Mouse (Mus musculus) kidney, postnatal 4 days (tissue): ENCODE data around the gene Ovol1.

ENCODE experiments used
- DNase-seq, 2 experiments: peaks; one replicate each; pipeline ENCODE4 v3.0.0; 2021; ENCODE audit warnings: mixed read lengths in 2 of 2

The Ovol1 gene

DNA sequence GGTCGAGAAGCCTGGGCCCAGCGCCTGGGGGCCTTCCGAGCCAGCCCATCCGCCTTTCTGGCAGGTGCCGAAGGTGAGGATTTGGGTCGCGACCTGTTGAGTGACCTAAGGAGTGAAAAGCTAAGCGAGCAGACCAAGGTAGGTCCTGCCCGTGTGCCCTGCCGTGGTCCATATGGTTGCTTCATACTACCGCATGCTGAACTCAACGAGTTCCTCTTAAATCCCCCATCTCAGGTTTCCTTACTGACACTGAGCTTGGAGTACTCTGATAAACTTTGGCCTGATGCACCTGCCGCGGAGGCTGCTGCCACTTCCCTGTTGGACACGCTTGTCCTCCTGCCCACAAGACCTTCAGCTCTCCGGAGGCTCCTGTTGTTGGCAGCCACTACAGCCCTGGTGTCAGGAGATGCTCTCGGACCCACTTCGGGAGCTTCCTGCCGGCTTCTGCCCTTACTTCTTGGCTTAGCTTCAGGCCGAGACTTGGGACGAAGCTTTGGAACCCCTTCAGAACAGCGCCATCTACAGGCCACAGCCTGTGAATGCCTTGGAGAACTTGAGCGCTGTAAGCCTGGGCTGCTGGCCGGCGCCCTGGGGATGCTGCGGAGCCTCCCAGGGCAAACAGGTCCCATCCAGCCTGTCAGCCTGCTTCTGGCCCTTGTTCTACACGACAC lies 8.2 kb upstream of the Ovol1 start:
- DNase-seq, result peak; percentile 88 to 92

DNA sequence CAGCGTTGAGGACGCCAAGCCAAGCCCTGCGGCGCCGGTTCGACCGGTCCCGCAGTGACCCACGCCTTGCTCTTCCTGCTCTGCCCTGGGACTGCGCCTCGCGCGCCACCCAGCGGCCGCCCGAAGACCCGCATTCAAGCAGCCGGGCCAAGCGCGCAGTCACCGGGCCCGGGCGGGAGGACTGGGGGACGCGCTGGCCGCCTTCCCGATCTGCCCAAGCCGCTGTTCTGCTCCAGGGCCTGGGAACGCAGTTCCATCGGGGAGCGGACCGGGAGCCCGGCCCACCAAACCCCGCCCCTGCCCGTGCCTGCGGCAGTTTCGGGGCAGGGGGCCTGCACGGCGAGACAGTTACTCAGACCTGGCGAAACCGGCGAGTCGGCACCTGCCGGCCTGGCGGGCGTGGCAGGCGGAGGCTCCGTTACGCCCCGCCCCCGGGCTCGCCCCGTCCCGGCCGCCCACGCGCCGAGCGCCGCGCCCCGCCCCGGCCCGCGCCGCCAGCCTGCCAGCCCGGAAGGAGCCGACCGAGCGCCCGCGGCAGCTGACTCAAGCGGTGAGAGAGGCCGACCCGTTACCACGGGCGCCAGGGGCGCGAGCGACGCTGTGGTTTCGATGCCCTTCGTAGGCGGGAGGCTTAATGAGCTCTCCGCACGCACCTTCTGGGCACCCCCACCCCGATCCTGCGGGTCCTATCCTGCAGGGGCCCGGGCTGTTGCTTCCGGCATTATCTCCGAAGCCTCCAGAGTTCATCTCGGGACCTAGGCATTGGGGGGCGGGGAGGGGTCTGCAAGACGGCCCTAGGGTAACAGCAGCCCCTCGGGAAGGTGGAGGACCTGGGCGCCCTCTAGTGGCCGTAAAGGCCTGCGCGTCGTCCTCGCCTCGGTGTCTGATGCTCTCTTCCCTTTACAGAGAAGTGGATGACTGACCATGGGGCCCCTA lies 7.4 kb upstream of the Ovol1 start, which contains the start of gene Ap5b1:
Ap5b1 (plus strand) TSS at position 492 of the 936 bp plus-strand sequence.
- peak; percentile 92 to 94 for DNase-seq

DNA sequence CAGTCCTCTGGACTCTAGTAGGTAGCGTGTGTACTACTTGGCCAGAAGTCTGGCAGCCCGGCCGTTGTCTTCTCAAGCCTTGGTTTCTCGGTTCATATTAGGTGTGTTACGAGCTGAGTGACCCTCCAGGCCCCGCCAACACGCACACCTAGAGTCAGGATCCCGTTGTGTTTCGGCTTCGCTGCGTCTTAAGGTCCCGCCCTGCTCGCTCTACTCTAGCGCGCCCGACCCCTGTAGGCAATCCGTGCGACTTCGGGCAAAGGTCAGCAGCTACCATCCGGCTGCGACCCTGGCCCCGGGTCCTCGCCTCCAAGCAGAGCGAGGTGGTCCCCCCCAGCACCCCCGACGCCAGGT lies 6.7 kb upstream of the Ovol1 start:
- DNase-seq, result no peak

DNA sequence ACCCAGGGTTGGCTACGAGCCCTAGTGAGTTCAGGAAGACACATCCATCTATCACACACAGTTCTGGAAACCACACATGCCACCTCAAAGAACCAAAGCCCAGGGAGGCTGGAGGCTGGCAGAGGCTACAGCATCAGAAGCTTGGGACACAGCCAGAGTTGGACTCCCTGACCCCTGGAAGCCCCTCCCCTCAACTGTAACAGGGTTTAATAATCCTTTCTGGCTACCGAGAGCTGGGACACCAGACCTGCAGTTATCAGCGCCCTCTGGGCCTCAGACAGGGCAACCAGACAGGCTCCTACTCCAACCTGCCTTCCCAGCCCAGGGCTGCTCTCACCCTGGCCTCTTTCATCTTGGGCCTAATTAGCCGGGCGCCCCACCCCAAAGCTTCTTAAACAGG lies 5.9 kb upstream of the Ovol1 start:
- DNase-seq, result peak; percentile 38 to 56

DNA sequence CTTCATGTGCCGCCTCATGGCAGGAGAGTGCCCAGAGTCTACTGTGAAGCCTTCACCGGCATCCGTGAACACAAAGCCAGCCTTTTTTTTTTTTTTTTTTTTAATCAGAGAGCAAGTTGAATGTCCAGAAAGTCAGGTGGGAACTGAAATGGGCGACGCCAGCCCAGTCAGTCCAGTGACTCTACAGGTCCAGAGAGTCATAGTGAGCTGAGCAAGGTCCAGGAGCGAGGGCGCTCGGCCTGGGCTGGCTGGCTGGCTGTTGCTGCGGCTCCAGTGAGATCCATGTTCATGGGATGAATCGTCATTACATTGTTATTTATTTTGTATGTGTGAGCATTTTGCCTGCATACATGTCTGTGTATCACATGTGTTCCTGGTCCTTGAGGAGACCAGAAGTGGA lies 2.3 kb upstream of the Ovol1 start:
- DNase-seq, result no peak

DNA sequence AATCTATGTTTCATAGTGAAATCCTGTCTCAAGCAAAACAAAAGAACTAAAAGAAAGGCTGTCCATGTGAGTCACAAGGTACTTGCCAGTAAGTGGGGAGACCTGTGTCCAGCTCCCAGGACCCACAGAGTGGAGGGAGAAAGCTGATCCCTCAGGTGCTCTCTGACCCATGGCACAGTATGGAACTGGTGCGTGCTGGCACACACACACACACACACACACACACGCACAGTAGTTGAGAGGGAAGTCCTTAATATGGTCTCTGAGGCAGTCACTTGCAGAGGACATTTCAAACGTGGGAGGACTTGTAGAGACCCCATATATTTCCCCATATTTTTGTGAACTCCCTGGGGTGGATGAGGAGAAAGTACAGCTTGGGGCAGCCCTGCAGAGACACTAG lies 1.4 kb upstream of the Ovol1 start:
- DNase-seq, result peak; percentile 41 to 57

DNA sequence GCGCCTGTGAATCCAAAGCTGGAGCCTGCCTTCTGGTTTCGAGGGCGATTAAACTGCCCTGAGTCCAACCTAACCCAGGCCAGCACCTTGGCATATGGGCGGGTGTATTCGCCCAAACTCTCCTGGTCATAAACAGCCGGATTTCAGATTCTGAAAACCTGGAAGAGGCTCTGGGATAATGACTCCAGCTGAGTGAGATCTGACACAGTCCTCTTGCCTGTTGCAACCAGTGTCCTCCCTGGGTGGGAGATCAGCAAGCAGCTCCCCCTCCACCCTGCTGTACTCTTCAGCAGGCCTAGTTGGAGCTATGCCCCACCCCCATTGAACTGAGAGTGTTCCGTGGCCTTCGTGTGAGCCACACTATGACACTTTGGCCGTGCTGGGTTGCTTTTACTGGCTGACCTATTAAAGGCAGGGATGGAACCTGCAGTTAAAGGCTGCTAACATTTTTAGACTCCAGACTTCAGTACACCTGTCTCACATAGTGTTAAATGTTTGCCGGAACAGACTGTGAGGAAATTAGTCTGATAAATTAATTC lies 875 bp upstream of the Ovol1 start:
- peak; percentile 58 to 75 for DNase-seq

DNA sequence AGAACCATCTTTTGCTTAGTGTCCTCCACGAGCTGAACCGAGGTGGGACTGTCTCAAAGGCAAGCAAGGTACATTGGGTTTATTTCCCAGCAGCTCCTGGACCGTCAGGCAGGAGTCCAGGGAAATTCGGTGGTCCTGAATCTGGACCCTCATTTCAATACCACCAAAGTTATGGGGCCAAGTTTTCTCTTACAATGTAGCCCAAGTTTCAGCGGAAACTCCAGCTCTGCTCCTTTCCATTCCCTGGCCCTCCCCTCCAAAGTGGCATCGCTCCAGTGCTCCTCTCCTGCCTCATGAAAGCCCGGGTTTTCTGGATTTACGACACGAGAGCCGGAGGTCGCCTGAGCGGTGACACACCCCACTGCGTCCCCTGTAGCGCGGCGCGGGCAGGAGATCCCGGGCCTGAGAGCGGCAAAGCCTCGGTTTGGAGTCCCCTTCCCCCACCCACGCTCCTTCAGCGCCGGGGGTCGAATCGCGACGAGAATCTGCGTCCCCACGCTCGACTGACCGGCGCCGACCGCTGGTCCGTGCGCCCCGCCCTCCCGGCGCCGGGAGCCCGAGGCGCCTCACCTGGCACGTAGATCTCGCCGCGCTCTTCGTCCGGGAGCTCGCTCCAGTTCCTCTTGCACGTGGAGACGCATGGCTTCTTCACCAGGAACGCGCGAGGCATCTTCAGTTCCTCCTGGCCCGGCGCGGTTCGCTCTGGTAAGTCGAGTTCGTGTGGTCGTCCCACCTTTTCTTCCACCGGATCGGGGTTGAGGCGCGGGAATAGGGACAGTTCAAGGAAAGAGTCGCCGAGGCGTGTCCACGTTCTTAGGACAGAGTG lies 602 bp downstream of the Ovol1 start:
- DNase-seq, result peak; percentile 74 to 84

DNA sequence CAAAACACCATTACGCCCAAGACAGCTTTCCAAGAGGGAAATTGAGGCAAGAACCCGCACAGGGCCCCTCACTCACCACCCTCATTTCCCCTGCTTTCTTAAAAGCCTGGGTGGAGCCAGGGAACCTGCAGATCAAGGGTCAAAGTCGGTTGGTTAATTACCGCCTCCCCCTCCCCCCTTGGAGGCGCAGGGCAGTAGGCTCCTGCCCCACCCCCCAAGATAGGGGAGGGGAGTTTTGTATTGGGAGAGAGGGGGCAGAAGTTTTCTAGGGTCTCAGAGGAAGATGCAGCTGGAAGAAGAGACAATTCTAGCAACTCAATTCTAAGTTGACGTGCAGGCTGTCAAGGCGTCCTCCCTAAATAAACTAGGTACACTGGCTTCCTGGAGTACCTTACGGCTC lies 1.2 kb downstream of the Ovol1 start:
- DNase-seq, result peak; percentile 53 to 73

DNA sequence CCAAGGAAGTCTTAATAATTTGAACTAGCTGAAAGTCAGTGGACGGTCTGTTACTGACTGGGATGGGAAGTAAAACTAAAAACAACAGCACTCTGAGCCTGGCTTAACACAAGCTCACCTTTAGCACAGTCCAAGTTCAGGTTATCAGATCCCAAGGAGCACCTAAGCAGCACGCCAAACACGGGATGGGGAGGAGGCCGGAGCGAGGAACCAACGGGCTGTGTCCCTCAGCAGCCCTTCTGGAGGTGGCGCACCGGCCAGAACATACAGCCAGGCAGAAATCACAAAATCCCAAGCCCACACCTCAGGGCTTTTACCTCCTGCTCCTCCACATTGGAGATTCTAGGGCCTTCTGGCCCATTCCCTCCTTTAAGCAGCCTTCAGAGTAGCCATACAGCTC lies 1.7 kb downstream of the Ovol1 start:
- peak in 1 of 2 experiments; percentile 59 for DNase-seq

DNA sequence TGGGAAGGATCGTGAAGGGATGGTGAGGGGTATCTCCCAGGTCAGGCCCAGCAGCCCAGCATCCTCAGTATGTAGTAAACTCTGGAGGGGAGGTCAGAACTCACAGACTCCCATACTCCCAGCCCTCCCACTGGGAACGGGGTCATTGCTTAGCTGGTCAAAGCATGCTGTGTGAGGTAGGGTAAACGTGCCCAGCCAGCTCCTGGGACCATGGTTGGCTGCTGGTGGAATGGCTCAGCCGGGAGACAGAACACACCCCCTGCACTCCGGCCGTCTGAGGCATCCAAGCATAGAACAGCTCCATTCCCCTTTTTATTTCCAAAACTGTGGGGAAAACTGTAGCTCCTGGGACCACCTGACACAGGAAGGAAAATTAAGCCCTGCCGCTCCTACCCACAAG lies 2.3 kb downstream of the Ovol1 start:
- DNase-seq, result peak; percentile 65 to 82

DNA sequence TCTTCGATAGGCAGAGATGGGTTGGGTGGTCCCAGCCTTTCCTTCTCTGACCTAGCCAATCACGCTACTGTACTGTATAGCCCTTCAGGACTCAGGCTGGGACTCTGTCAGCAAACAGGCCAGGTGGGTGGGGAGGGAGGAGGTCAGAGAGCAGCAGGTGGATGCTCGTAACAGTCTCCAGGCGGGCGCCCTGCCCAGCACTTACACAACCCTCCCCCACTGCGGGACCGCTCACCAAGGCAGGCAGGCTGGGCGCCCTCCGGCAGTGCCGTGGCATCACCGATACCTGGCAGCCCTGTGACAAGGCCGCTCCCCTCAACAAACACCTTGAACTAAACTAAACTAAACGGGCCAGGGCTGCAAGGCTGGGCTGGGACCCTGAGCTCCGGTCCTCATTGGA lies 6.2 kb downstream of the Ovol1 start:
- peak; percentile 49 to 69 for DNase-seq

DNA sequence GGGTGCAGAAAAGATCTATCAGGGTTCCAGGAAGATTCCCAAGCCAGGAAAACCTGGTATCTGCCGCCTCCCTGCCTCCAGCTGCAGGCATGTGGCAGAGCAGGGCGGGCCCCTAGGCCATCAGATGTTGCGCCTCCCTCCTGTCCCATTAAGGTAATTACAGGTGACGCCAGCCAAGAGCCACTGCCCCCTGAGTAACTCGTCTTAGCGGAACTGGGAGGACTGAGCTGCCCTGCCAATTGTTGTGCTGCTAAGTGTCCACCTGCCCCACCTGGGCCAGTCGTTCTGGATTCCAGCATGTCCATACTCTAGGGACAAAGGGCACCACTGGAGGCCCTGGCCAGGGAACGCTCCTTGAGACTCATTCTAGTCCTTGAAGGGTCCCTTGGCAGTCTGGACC lies 6.6 kb downstream of the Ovol1 start:
- DNase-seq, result peak in 1 of 2 experiments; percentile 32

DNA sequence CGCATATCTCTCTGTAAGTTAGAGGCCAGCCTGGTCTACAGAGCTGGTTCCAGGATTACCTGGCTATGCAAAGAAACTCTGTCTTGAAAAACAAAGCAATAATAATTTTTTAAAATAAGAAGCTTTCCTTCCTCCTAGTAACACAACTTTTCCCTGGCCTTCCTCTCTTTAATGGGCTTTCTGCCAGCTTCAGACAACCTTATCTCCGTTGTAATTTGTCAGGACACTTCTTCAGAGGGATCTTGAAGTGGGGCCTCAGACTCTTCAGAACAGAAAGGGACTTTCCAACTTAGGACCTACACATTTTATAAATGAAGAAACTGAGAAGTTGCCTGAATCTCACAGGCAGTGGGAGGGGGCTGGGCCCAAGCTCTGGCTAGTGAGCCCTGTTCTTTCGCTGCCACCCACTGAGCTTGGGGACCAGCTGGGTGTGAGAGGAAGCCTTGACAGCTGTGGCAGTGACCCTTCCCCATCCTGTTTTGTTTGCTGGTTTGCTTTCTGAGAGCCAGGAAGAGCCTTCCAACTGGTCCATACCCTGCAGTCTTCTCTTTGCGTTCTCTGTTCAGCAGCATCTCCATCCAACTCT lies 12.9 kb downstream of the Ovol1 start:
- DNase-seq, result no peak

DNA sequence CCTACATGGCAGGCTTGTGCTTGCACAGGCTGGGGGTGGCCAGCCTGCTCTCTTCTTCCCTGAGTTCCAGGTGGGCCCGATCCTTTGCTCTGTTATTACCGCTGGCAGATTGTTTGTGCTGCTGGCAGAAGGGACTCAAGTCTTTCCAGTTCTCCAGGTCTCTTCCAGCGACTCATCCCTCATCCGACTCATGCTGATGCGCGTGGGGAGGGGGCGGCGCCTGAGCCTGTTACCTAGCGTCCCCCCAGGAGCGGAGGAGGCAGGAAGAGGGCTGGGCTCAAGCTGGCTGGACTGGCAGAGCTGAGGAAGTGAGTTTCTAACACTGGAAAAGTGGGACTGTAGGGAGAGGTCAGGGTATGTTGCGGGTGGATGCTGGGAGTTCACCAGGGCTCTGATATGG lies 16.4 kb downstream of the Ovol1 start:
- no peak for DNase-seq

DNA sequence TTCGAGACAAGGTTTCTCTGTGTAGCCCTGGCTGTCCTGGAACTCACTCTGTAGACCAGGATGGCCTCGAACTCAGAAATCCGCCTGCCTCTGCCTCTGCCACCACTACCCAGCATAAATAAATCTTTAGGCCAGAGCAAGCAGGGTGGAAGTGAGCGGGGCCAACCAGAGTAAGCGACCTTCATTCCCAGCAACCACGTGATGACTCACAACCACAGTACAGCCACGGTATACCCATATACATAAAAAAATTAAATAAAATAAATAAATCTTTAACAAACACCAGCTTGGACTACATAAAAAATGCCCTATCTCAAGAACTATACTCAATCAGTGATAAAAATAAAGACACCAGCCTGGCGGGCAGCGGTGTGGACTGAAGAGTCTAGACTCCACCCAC lies 17.1 kb downstream of the Ovol1 start:
- DNase-seq, result no peak

DNA sequence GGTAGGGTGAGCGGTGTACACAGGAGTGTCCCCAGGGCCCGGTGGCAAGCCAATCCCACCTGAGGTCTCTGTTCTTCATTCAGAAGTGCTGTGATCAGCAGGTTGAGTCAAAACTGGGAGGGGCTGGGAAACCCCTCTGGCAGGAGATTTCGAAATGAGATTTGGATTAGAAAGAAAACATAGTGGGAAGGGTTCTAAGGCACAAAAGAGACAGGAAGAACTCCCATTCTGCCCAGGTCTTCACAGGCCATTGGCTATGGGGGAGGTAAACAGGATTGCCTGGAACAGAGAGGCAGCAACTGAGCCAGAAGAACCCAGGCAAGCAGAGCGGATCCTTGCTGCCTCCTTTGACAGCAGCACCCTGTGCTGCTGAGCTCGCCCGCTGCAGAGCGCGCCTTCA lies 21.7 kb downstream of the Ovol1 start:
- DNase-seq, result no peak

DNA sequence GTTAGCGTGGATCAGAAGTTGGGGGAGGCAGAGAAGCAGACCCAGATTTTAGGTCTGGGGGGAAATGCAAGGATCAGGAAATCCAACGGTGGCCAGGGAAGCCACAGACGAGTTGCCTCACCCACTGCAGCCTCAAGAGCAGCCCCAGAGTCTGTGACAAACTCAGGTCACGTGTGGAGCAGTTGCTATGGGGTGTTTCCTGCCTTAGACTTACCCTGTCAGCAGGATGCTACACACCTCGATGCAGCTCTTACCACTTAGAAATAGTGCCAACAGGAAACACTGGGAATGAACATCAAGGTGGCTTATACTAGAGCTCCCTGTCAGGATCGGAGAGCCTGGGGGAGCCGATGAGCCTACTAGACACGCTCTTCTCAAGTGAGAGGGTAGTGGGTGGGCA lies 27.9 kb downstream of the Ovol1 start:
- DNase-seq, result no peak

DNA sequence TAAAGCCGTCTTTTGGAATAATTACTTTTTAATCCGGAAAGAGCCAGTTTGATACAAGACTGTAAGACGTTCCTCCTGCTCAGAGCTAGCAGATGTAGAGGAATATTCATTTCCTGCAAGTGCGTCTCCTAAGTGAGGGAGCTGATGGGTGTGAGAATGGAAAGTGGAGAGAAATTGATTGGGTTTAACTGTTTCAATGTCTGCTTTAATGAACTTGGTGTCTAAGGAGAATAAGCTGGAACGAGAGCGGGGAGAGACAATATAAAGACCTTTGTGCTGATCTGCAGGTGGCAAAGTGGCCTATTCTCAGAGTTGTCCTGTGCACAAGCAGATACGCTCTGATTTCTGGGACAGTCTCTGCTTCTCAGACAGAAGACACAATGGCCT lies 30.3 kb downstream of the Ovol1 start:
- no peak for DNase-seq

DNA sequence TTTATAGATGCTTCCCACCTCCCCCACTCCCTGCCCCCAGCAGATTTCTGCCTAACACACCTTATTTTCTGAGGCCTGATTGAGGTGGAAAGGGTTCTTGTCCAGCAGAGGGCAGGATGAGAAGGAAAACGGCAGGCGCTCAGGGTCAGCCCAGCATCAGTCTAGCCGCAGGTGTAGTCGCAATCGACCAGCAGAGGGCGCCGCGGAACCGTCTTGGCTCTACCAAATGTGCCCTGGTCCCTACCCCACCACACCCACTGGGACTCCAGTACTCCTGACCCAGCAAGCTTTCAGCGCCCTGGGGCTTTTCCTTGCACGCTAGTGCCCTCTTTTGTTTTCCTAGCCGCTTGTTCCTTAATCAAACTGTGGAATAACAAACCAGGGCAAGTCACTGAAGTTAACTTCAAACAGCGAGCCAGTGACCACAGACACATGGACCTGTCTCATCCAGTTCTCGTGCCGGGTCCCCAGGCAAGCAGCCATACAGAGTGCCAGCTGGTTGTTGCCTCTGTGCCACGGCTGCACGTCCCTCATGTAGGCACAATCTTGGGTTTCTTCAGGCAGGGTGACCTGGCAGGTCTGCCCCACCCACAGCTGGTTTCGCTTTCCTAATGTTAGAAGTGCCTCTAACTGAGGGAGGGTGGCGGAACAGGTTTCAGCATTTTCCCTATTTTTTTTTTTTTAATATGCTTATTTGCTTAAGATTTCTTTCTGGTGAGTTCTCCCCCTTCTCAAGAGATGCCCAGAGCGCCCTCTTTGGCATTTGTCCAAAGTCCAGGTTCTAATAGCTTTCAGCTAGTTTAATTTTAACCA lies 30.9 kb downstream of the Ovol1 start:
- DNase-seq, result peak; percentile 99

DNA sequence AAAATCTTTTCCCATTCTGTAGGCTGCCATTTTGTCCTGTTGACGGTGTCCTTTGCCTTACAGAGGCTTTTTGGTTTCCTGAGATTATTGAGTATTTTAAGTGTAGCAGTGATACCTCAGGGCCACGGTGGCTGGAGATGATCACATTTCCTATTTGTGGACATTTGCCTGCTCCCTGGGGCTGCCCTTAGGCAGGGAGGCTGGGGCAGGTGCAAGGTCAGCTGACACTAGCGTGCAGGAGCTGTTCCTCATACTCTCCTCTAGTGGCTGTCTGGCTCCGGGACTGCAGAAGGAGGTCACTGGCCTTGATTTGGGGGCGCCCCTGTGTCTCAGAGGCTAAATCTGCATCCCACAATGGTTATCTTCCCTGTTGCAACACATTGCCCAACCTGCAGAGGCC lies 35.2 kb downstream of the Ovol1 start:
- no peak for DNase-seq

DNA sequence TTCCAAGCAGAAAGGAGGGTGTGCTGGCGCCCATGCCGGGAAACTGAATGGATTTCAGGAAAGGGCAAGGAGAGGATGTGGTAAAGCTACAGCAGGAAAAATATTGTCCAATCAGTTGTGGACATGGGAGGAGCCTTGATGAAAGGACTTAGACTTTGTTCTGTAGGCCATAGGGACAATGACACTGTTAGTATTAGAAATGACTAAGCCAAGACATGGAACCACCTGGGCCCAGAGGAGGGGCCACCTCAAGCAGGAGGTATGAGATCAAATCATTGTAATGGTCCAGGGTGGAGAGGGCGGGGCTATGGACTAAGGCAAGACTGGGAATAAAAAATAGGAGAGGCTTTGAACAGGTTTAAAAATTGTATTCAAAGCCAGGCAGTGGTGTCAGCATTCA lies 41.7 kb downstream of the Ovol1 start:
- no peak for DNase-seq
